Mouse (Mus musculus) stomach, postnatal 0 days (tissue): ENCODE results near the gene AC134908.4. TPM values are rescaled to one million over a fixed set of nuclear protein-coding genes. Genes with fewer than 3 reads are reported as not detected.

Source experiments
- ATAC-seq: fragments of 200-750 bp; cut with Nextera tagmentation; 2 replicates; pipeline ENCODE4 v1.8.0; 2017; ENCODE audit not compliant: low FRiP score, low TSS enrichment
- DNase-seq: peaks from one replicate; pipeline ENCODE4 v3.0.0-alpha.2; 2016; ENCODE audit warnings: low spot score
- H3K27ac ChIP-seq: fragments of 300-500 bp; sonication (generic); replicated peaks from 2 replicates; pipeline ENCODE4 v1.5.1; 2014; ENCODE audit warnings: mild to moderate bottlenecking, control low read depth
- H3K27me3 ChIP-seq: fragments of 300-500 bp; sonication (generic); 2 replicates; pipeline ENCODE4 v1.6.1; 2014; ENCODE audit warnings: low read length; ENCODE audit not compliant: control insufficient read depth, insufficient read depth
- H3K36me3 ChIP-seq: fragments of 300-500 bp; sonication (generic); 2 replicates; pipeline ENCODE4 v1.6.1; 2014; ENCODE audit warnings: low read length, mixed read lengths; ENCODE audit not compliant: control insufficient read depth, insufficient read depth
- H3K4me1 ChIP-seq: fragments of 300-500 bp; sonication (generic); replicated peaks from 2 replicates; pipeline ENCODE4 v1.6.1; 2014; ENCODE audit warnings: antibody characterized with exemption; ENCODE audit not compliant: control insufficient read depth, insufficient read depth
- H3K4me2 ChIP-seq: fragments of 300-500 bp; sonication (generic); replicated peaks from 2 replicates; pipeline ENCODE4 v1.6.1; 2014; ENCODE audit warnings: low read depth, mild to moderate bottlenecking, control low read depth, moderate library complexity
- H3K4me3 ChIP-seq: fragments of 300-500 bp; sonication (generic); 2 replicates; pipeline ENCODE4 v1.5.1; 2014; ENCODE audit warnings: low read depth, low read length, control low read depth
- H3K9ac ChIP-seq: fragments of 300-500 bp; sonication (generic); 2 replicates; pipeline ENCODE4 v1.6.1; 2014; ENCODE audit warnings: mild to moderate bottlenecking, low read length, control low read depth, mixed read lengths
- H3K9me3 ChIP-seq: fragments of 300-500 bp; sonication (generic); 2 replicates; pipeline ENCODE4 v1.6.1; 2016; ENCODE audit warnings: low read length; ENCODE audit not compliant: control insufficient read depth
- CTCF ChIP-seq: IDR thresholded peaks from 2 replicates; pipeline ENCODE4 v1.5.1; 2016; ENCODE audit warnings: antibody characterized with exemption, low read depth, mild to moderate bottlenecking, moderate library complexity
- EP300 ChIP-seq: optimal IDR thresholded peaks from 2 replicates; pipeline ENCODE3; 2016; ENCODE audit warnings: antibody characterized with exemption
- WGBS: fragments of 180-500 bp; shearing (Covaris S2); extraction: QIAGEN DNeasy Blood & Tissue Kit; methylation state at CpG from one replicate; pipeline ENCODE4 v1.1.7; 2014; 5-methylcytosine and 5-hydroxymethylcytosine counted together
- polyA plus RNA-seq: library from polyadenylated mRNA; unstranded; fragments of >200 nt; fragmentation: Nextera tagmentation; extraction: Ambion mirVana; gene quantifications from 2 replicates; pipeline ENCODE4 v1.2.1, GENCODE M21; 2015

AC134908.4 gene
- polyA plus RNA-seq, 1 experiment from 2014 or later: 0.65 TPM

DNA sequence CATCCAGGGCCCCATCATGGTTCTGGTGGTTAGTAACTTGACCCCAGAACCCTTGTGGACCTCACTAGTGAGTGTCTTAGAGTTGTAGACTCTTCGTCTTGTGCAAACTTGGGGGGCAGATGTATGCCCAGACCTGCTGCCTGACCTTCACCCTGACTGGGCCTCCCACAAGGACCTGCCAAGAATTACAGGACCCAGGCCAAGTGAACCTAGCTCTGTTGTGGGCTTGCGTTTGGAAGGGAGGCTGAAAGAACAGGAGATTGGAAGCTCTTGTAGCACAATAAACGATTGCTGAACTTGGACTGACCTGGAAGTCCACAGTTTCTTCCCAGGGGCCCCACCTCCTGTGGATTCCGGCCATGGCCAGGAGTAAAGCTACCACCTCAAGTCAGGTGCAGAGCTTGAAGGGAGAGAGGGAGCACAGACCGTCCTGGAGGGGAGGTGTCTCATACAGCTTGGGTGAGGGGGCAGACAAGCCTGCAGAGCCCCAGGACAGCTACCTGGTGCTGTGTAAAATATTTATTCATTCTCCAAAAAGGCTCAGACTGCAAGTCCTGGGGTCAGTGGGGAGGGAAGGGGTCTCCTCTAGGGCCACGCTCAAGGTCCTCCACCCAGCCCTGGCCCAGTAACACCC is 38.6 kb upstream of the AC134908.4 start:
- WGBS: 9% methylated on average over 6 of the region's 6 CpGs

DNA sequence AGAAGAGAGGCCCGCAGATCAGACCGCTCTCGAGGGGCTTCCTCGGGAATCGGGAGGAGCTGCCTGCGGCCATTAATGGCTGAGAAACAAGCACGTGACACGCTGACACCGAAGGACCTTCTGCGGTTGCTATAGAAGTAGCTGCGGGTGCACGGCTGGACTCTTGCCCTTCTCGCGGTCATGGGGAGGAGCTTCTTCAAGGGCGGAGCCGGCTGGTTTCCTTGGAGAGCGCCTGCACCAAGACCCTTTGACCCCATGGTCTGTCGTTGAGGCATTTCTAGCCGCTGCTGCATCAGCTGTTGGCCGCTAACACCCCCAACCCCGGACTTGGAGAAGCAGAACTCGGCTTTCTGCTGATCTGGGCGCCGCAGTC is 37.8 kb upstream of the AC134908.4 start, which contains the start of gene Stub1:
Gene Stub1 (minus strand): TSS at position 114 of the 373 bp plus-strand sequence.
- H3K4me3 ChIP-seq: peak within 1 kb of the TSS; percentile 78
- H3K4me1 ChIP-seq: peaks cover 34% of the 10 kb centered on the region
- H3K27me3 ChIP-seq: no peaks in the 10 kb centered on the region
- peaks cover 12% of the 10 kb centered on the region for H3K36me3 ChIP-seq
- peak; percentile 94 for DNase-seq
- TF ChIP-seq CTCF (no peak), EP300 (no peak)
- peak within 1 kb of the TSS; percentile 88 for H3K4me2 ChIP-seq
- under 1% methylated on average over 24 of the region's 24 CpGs for WGBS
- H3K9ac ChIP-seq: peak within 1 kb of the TSS; percentile 85
- H3K27ac ChIP-seq: peak within 1 kb of the TSS; percentile 98
- ATAC-seq: peak; percentile 65
- H3K9me3 ChIP-seq: no peaks in the 10 kb centered on the region

More for the DNA sequence above, 38.6 kb upstream of the AC134908.4 start:
- TF ChIP-seq EP300 (no peak), CTCF (no peak)
- peak overlapping the region; percentile 78 for H3K4me3 ChIP-seq
- no peaks in the 10 kb centered on the region for H3K27me3 ChIP-seq
- DNase-seq (no peak), ATAC-seq (no peak)
- peak overlapping the region; percentile 98 for H3K27ac ChIP-seq
- peak overlapping the region; percentile 80 for H3K9ac ChIP-seq
- peak overlapping the region; percentile 88 for H3K4me2 ChIP-seq
- H3K9me3 ChIP-seq: no peaks in the 10 kb centered on the region
- H3K36me3 ChIP-seq: peaks cover 13% of the 10 kb centered on the region
- H3K4me1 ChIP-seq: peaks cover 31% of the 10 kb centered on the region

DNA sequence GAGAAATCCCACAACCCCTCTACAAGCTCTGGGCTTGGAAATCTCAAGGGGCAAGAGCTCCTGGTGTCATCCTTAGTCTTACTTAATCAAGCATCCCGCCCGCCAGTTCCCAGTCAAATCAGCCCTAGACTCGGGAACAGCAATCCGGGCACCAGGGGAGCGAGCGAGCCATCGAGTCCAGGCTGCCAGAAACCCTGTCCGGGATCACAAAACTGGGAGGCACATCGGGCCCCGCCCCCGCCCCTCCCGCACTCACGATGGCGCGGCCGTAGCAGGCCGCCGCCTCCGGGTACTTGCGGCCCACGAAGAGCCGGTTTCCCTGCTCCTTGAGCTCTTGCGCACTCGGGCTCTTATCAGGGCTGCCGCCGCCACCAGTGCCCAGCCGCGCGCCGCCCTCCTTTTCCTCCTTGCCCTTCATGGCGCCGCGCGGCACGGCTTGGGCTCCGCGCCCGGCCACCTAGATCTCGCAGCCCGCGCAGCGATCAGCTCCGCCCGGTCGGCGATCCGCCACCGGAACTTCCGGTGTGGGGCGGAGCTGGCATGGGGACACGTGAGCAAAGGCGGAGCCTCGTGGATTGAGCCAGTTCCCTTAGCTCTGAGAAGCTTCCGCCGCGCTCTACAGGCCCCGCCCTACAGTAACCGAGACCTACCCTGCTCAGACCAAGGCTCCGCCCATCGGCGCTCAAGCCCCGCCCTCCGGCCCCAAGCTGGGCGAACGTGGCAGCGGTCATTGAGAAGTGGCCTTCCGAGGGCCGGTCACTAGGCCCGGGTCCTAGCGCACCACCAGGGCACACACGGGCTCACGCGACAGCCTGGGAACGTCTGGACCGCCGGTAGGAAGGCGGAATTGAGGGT is 37.2 kb upstream of the AC134908.4 start:
- ATAC-seq: peak; percentile 89
- H3K27ac ChIP-seq: peak overlapping the region; percentile 98
- 1% methylated on average over 63 of the region's 77 CpGs for WGBS
- no peaks in the 10 kb centered on the region for H3K27me3 ChIP-seq
- H3K36me3 ChIP-seq: peaks cover 9% of the 10 kb centered on the region
- peak overlapping the region; percentile 88 for H3K4me2 ChIP-seq
- peak overlapping the region; percentile 78 for H3K4me3 ChIP-seq
- TF ChIP-seq EP300 (peak; percentile 92), CTCF (0 out of 2 replicates have a peak, but pooled peaks have one; percentile 4)
- no peaks in the 10 kb centered on the region for H3K9me3 ChIP-seq
- peak overlapping the region; percentile 85 for H3K9ac ChIP-seq
- peak; percentile 100 for DNase-seq
- H3K4me1 ChIP-seq: peaks cover 34% of the 10 kb centered on the region

DNA sequence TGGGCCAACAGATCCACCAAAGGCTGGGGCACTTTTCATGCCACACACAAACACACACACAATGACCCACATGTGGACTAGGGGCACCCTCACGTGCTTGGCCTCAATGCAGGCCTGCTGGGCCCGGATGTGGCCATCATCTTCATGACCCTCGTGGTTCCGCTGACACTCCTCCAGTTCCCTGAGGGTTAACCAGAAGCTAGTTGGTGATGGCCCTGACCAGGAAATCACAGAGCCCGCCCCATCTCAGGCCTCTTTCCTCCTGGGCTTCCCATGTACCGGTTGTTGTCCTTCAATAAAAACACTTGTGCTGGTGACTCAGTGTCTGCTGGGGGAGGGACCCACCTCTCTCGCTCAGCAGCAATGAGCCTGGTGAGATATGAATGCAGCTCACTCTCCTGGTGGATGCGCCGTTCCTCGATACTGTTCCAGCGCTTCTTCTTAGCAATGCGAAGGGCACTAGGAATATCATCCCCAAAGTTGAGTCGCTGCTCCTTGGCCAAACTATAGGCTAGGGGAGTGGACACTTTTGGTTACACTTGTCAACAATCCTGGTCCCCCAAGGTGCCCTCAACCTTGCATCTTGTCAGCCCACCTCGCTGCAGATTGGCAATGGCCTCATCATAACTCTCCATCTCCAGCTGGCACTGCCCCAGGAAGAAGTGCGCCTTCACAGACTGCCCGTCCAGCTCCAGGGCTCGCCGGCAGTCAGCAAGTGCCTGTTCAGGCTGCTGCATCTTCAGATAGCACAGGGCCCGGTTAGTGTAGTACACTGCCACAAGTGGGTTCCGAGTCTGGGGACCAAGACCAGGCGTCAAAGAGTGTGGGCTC is 36.2 kb upstream of the AC134908.4 start:
- Histone ChIP-seq H3K4me2 (peak overlapping the region; percentile 88), H3K9me3 (no peaks in the 10 kb centered on the region), H3K36me3 (peaks cover 14% of the 10 kb centered on the region), H3K9ac (peak overlapping the region; percentile 85), H3K27me3 (no peaks in the 10 kb centered on the region), H3K4me3 (peak overlapping the region; percentile 78), H3K27ac (peak overlapping the region; percentile 93), H3K4me1 (peaks cover 30% of the 10 kb centered on the region)
- TF ChIP-seq CTCF (no peak), EP300 (no peak)
- ATAC-seq (no peak), DNase-seq (no peak)
- 40% methylated on average over 21 of the region's 21 CpGs for WGBS

DNA sequence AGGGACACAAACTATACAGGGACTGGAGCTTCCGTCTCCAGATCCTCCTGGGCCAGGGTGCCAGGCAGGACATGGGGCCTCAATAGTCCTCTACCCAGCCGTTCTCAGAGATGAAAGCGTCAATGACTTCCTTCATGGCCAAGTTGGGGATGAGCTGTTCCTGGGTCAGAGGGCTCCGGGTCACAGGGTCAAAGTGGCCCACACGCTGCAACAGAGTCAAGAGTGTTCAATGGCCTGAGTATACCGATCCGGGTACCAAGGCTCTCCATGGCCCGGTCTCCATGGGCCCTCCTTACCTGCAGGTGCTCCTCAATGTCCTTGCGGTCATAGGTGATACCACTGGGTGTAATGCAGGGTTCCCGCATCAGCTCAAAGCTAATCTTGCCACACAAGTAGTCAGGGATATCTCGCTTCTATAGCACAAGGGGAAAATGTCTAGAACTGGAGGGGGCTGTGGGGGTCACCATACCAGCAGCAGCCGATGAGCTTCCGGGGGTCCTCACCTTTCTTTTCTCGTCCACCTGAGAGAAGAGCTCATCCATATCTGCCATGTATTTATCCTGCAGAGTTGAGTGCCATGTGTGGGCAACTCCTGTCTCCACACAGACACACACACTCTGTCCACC is 35.5 kb upstream of the AC134908.4 start:
- ATAC-seq: no peak
- no peak for TF ChIP-seq EP300
- no peak for TF ChIP-seq CTCF
- Histone ChIP-seq H3K9ac (peak overlapping the region; percentile 38; the same call in 1 of the 2 replicates), H3K9me3 (no peaks in the 10 kb centered on the region), H3K4me3 (no peak overlapping the region), H3K36me3 (peaks cover 14% of the 10 kb centered on the region), H3K27ac (0 out of 2 replicates have a peak overlapping the region, but pooled peaks have one; percentile 40), H3K4me1 (peaks cover 24% of the 10 kb centered on the region), H3K4me2 (peak overlapping the region; percentile 88; the same call in 1 of the 2 replicates), H3K27me3 (no peaks in the 10 kb centered on the region)
- 84% methylated on average over 14 of the region's 14 CpGs for WGBS
- DNase-seq: no peak
